Mouse (Mus musculus) bone marrow, adult 2 months (tissue): ENCODE results near the gene Usp37. TPM values are rescaled to one million over a fixed set of nuclear protein-coding genes. Genes with fewer than 3 reads are reported as not detected.
A peak's percentile ranks its signal among the peaks of the same experiment; 100 is the strongest.

ENCODE experiments used
- H3K27ac ChIP-seq: fragments of 200-500 bp; 2 replicates; pipeline ENCODE4 v1.5.1; 2012; ENCODE audit warnings: low read depth, mild to moderate bottlenecking, control low read depth, inconsistent platforms, low read length; ENCODE audit not compliant: control insufficient read depth, poor library complexity, insufficient read depth
- H3K4me1 ChIP-seq: fragments of 200-500 bp; 2 replicates; pipeline ENCODE4 v1.6.1; 2011; ENCODE audit warnings: low read length; ENCODE audit not compliant: control insufficient read depth, insufficient read depth
- H3K4me3 ChIP-seq: fragments of 200-500 bp; replicated peaks from 2 replicates; pipeline ENCODE3; 2011; ENCODE audit warnings: mild to moderate bottlenecking, low read depth, low read length, control low read depth; ENCODE audit not compliant: control insufficient read depth
- CTCF ChIP-seq: fragments of 200-500 bp; IDR thresholded peaks from 2 replicates; pipeline ENCODE4 v1.5.1; 2011; ENCODE audit warnings: low read length, control low read depth; ENCODE audit not compliant: control insufficient read depth, insufficient read depth
- POLR2A ChIP-seq: fragments of 200-500 bp; IDR thresholded peaks from 2 replicates; pipeline ENCODE4 v1.6.1; 2011; ENCODE audit warnings: low read depth, mild to moderate bottlenecking, control low read depth, low read length, borderline replicate concordance; ENCODE audit not compliant: control insufficient read depth
- WGBS: fragments of 180-500 bp; shearing (Covaris S2); methylation state at CpG from one replicate; pipeline ENCODE4 v1.1.7; 2018; 5-methylcytosine and 5-hydroxymethylcytosine counted together
- polyA plus RNA-seq: library from polyadenylated mRNA; stranded (reverse); fragments of >200 nt; gene quantifications from 2 replicates; pipeline ENCODE4 v1.2.4, GENCODE M21; 2011; ENCODE audit warnings: low replicate concordance; ENCODE audit not compliant: missing spikeins, insufficient read depth, insufficient read length

The Usp37 gene
- polyA plus RNA-seq, 1 experiment = 10.1 TPM

GRCm38 (mm10) chr1:74415143-74415542 lies 128.9 kb downstream of the Usp37 start:
- 58% methylated on average over 4 of the region's 4 CpGs for WGBS
- Histone ChIP-seq H3K27ac (no peak overlapping the region), H3K4me3 (no peak overlapping the region), H3K4me1 (no peaks in the 10 kb centered on the region)
- no peak for TF ChIP-seq POLR2A
- no peak for TF ChIP-seq CTCF

DNA sequence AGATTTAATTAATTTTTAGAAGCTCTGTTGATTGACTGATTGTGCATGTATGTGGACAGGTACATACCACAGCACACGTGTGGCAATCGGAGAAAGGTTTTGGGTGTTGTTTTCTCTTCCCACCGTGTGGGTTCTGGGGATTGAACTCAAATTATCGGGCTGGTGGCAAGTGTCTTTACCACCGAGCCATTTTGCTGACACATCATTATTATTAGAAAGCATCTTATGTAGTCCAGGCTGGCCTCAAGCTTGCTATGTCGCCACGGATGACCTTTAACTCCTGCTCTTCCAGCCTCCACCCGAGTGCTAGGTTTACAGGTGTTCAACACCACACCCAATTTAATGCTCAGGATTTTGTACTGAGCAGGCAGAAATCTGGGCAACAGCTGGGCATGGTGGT lies 131.4 kb downstream of the Usp37 start:
- Histone ChIP-seq H3K4me1 (no peaks in the 10 kb centered on the region), H3K27ac (no peak overlapping the region), H3K4me3 (no peak overlapping the region)
- WGBS = 82% methylated on average over 8 of the region's 8 CpGs
- no peak for TF ChIP-seq CTCF
- no peak for TF ChIP-seq POLR2A

- H3K4me1 ChIP-seq = no peaks in the 10 kb centered on the region
- WGBS = 75% methylated on average over 2 of the region's 2 CpGs
Observed at GRCm38 (mm10) chr1:74411753-74412325, 132.2 kb downstream of the Usp37 start.

DNA sequence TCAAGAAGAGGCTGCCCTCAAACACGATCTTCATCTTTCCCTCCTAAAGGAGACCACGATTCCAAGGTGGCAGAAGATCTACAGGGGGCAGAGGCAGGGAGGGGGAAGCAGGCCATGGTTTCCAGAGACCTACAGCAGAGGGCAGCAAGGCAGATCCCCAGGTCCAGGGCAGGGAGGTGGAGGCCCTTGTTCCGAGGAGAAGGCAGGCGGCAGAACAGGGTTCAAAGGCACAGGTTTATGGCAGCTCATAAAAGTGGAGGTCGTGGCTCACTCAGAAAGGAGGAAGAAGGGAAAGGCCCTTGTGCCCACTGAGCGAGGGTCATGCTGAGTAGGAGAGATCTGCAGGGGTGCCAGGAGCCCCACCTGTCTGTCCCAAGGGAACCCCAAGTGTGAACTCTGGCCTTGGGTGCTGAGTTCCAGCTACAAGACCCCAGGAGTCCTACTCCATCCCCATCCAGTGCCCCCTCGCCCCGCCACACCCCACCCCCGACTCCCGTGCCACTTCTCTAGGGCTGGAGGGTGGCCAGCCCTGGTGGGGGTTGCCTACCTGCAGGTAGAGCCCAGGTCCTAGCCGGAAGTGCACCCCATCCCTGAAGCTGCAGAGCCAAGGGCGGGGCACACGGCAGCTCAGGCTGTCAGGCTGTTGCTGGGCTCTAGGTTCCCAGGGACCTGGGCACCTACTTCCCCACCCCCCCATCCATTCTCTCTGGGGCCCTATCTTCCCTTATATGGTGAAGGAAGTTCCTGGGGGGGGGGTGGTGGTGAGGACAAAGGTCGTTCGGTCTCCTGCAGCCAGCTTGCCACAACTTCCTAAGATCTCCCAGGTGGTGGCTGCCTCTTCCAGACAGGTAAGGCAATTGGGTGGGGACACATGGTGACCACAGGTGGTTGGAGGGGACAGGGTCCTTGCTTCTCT lies 135.2 kb downstream of the Usp37 start, which contains the start of gene Vil1:
Gene Vil1 (plus strand): TSS at position 788 of the 916 bp plus-strand sequence.
- Histone ChIP-seq H3K27ac (no peak within 1 kb of the TSS), H3K4me1 (no peaks in the 10 kb centered on the region), H3K4me3 (no peak within 1 kb of the TSS)
- TF ChIP-seq POLR2A (no peak), CTCF (no peak)
- 55% methylated on average over 15 of the region's 15 CpGs for WGBS

More at GRCm38 (mm10) chr1:74411753-74412325, 132.2 kb downstream of the Usp37 start:
- no peak overlapping the region for H3K4me3 ChIP-seq
- H3K27ac ChIP-seq = no peak overlapping the region
- no peak for TF ChIP-seq POLR2A
- no peak for TF ChIP-seq CTCF

DNA sequence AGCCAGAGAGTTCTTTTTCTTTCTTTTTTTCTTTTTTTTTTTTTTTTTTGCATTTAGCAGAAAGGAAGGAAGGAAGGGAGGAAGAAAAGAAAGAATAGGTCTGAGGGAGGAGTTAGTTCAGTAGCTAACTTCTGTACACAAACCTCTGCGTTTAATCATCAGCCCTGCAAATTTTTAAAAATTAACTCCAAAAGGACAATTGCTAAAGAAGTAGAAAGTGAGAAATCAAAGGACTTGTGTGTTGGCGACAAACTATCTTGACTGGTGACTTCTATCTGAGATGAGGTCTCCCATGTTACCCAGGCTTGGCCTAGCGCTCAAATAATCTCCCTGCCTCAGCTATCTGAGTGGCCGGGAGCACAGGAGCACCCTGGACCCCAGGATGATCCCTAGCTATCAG lies 139.9 kb downstream of the Usp37 start:
- 85% methylated on average over 4 of the region's 4 CpGs for WGBS
- TF ChIP-seq CTCF (no peak), POLR2A (no peak)
- Histone ChIP-seq H3K4me1 (no peaks in the 10 kb centered on the region), H3K27ac (no peak overlapping the region), H3K4me3 (no peak overlapping the region)

DNA sequence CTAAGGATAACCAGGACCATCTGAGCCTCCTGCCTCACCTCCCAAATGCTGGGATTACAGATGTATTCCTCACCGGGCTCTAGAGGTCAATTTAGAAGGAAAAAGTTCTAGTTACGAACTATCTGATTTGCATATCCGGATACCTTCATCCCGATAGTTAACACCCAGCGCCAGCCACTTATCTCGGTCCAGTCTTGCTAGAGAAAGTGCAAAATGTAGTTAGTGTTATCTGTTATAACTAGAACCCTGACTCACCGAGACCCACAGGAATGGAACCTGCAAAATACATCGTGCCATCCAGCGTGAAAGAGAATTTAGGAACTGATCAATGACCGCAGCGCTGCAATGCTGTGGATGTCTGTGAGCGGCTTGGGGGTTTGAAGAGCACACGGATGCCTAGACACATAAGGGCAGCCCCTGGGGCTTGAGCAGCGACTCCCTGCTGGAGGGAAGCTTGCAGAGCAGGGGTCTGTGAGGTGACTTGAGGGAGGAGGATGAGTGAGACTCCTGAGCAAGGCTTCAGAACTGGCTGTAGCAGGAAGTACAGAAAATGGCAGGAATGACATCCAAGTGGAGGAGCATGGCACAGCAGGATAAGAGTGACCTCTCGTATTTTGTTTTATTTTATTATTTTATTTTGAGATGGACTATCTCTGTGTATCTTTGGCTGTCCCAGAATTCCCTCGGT lies 142.9 kb downstream of the Usp37 start:
- H3K4me1 ChIP-seq = no peaks in the 10 kb centered on the region
- H3K27ac ChIP-seq = no peak overlapping the region
- 64% methylated on average over 16 of the region's 16 CpGs for WGBS
- no peak overlapping the region for H3K4me3 ChIP-seq
- no peak for TF ChIP-seq POLR2A
- no peak for TF ChIP-seq CTCF

DNA sequence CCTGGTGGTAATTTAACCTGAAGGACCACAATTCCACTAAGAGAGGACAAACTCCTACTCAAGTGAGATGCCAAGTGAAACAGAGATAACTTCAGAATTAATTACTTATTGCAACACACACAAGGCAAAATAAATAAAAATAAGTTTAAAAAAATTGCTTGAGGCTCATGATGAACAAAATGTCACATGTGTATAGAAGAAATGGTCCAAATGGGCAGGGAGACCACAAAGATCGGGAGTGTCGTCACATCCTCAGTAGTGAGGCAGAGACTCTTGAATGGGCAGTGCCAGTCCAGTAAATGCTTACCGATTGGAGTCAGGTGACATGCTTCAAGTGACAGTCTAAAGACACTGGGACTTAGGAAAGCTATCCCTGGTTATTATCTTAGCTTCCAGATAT lies 143.6 kb downstream of the Usp37 start:
- Histone ChIP-seq H3K4me1 (no peaks in the 10 kb centered on the region), H3K27ac (no peak overlapping the region), H3K4me3 (no peak overlapping the region)
- 65% methylated on average over 3 of the region's 3 CpGs for WGBS
- TF ChIP-seq CTCF (no peak), POLR2A (no peak)

GRCm38 (mm10) chr1:74397919-74398451 lies 146.1 kb downstream of the Usp37 start:
- no peaks in the 10 kb centered on the region for H3K4me1 ChIP-seq
- peak; percentile 49 for TF ChIP-seq CTCF
- TF ChIP-seq POLR2A = no peak

More at GRCm38 (mm10) chr1:74397919-74398451, 146.1 kb downstream of the Usp37 start:
- WGBS = 3% methylated on average over 11 of the region's 11 CpGs
- peak overlapping the region; percentile 81 for H3K4me3 ChIP-seq
- H3K27ac ChIP-seq = peak overlapping the region; percentile 88
